Comparison of ENCODE assay signal across 27 mouse cellular contexts in genomic region chr5:131981451-131981850, GRCm38 (mm10).
DNase-seq lines count a peak whose midpoint lies in the region; ATAC-seq lines count a peak whose summit lies in the region.
"Had no signal": no experiment of that assay in that cellular context is flagged by ENCODE, and none has a peak within 500 bp of the region (broad histone marks: within the 10 kb centered on the region; RNA-seq: fewer than 3 reads in every experiment).

No protein-coding gene starts in this region.

- no peaks in the 10 kb centered on the region for H3K36me3 ChIP-seq in embryonic facial prominence, embryonic 14.5 days (ENCODE audit: control insufficient read depth, insufficient read depth, low read length)
- H3K36me3 ChIP-seq in embryonic facial prominence, embryonic 10.5 days (replicated peaks): no peaks in the 10 kb centered on the region
- H3K36me3 ChIP-seq: embryonic facial prominence, embryonic 12.5 days; heart, embryonic 12.5 days; heart, embryonic 15.5 days; hindbrain, embryonic 10.5 days; hindbrain, embryonic 13.5 days; intestine, embryonic 15.5 days had no signal

- H3K4me1 ChIP-seq in embryonic facial prominence, embryonic 14.5 days (ENCODE audit: control insufficient read depth, insufficient read depth, low read length): peaks cover 4% of the 10 kb centered on the region; the same call in 1 of the 2 replicates
- H3K4me1 ChIP-seq in embryonic facial prominence, embryonic 10.5 days: peaks cover 11% of the 10 kb centered on the region
- H3K4me1 ChIP-seq: embryonic facial prominence, embryonic 12.5 days; heart, embryonic 12.5 days; heart, embryonic 15.5 days; intestine, embryonic 15.5 days had no signal

- peak; percentile 44 for DNase-seq in embryonic facial prominence, embryonic 14.5 days (ENCODE audit: low spot score)
- DNase-seq in embryonic facial prominence, embryonic 10.5 days (ENCODE audit: low spot score): no peak
- no peak for DNase-seq in frontal cortex, postnatal 14 days (ENCODE audit: low spot score in 2 of 2)
- peak; percentile 12 to 37 for DNase-seq in left cerebral cortex, postnatal 14 days (ENCODE audit: low spot score in 2 of 2)
- no peak for DNase-seq in left cerebral cortex, postnatal 10 days (ENCODE audit: extremely low spot score in 1 of 2, low spot score in 2 of 2)
- DNase-seq in right cerebral cortex, adult 2 months (ENCODE audit: low spot score in 2 of 2): peak; percentile 29
- no peak for DNase-seq in right cerebral cortex, postnatal 36 days (ENCODE audit: low spot score in 2 of 2)
- DNase-seq: adrenal gland, postnatal 10 days; adrenal gland, postnatal 36 days; cerebellum, adult 11-12 months; cerebellum, adult 8-10 months; cerebellum, postnatal 10 days; cerebellum, postnatal 36 days; gastrocnemius, postnatal 25 days; heart, adult 18-20 months; heart, postnatal 36 days had no signal

- no peak for ATAC-seq in embryonic facial prominence, embryonic 14.5 days (ENCODE audit: low read depth)
- ATAC-seq in frontal cortex, adult (ENCODE audit: low TSS enrichment): peak; percentile 70; the same call in 1 of the 2 replicates
- ATAC-seq: activated CD4-positive, CD25-positive, alpha-beta regulatory T cell, adult 4 months; forebrain, embryonic 13.5 days; hindbrain, embryonic 16.5 days; intestine, embryonic 15.5 days had no signal

- no peak overlapping the region for H3K4me3 ChIP-seq in embryonic facial prominence, embryonic 14.5 days (ENCODE audit: low read depth, low read length)
- no peak overlapping the region for H3K4me3 ChIP-seq in embryonic facial prominence, embryonic 10.5 days
- H3K4me3 ChIP-seq: embryonic facial prominence, embryonic 12.5 days; erythroblast, embryonic 14.5 days; forebrain, embryonic 13.5 days; heart, embryonic 12.5 days; heart, embryonic 15.5 days; hindbrain, embryonic 10.5 days; hindbrain, embryonic 13.5 days; intestine, embryonic 15.5 days had no signal

- no peak overlapping the region for H3K27ac ChIP-seq in embryonic facial prominence, embryonic 14.5 days (replicated peaks; ENCODE audit: low read depth, low read length)
- H3K27ac ChIP-seq in embryonic facial prominence, embryonic 10.5 days (replicated peaks): no peak overlapping the region
- H3K27ac ChIP-seq: embryonic facial prominence, embryonic 12.5 days; forebrain, embryonic 13.5 days; heart, embryonic 15.5 days; hindbrain, embryonic 10.5 days; hindbrain, embryonic 13.5 days; intestine, embryonic 15.5 days had no signal

- WGBS in embryonic facial prominence, embryonic 14.5 days: 63% methylated on average over 3 of the region's 3 CpGs
- WGBS in embryonic facial prominence, embryonic 10.5 days: 72% methylated on average over 3 of the region's 3 CpGs

- intact Hi-C loops in left cerebral cortex, postnatal 14 days (cut with DNase I): no loop called here
- intact Hi-C loops in left cerebral cortex, postnatal 10 days (cut with DNase I): no loop called here

- no peaks in the 10 kb centered on the region for H3K9me3 ChIP-seq in embryonic facial prominence, embryonic 14.5 days (ENCODE audit: control insufficient read depth, low read length)
- H3K9me3 ChIP-seq in embryonic facial prominence, embryonic 10.5 days: no peaks in the 10 kb centered on the region
- H3K9me3 ChIP-seq: embryonic facial prominence, embryonic 12.5 days; forebrain, embryonic 13.5 days; heart, embryonic 12.5 days; heart, embryonic 15.5 days; hindbrain, embryonic 10.5 days; hindbrain, embryonic 13.5 days; intestine, embryonic 15.5 days had no signal

- H3K27me3 ChIP-seq in embryonic facial prominence, embryonic 14.5 days (replicated peaks; ENCODE audit: control insufficient read depth, insufficient read depth, low read length): no peaks in the 10 kb centered on the region
- no peaks in the 10 kb centered on the region; the same call in 1 of the 2 replicates for H3K27me3 ChIP-seq in embryonic facial prominence, embryonic 10.5 days (replicated peaks; ENCODE audit: low read depth, poor library complexity, severe bottlenecking)
- H3K27me3 ChIP-seq: embryonic facial prominence, embryonic 12.5 days; forebrain, embryonic 13.5 days; heart, embryonic 12.5 days; heart, embryonic 15.5 days; hindbrain, embryonic 13.5 days; intestine, embryonic 15.5 days had no signal

- no peak overlapping the region for H3K9ac ChIP-seq in embryonic facial prominence, embryonic 14.5 days (ENCODE audit: low read depth, low read length)
- H3K9ac ChIP-seq: embryonic facial prominence, embryonic 12.5 days; forebrain, embryonic 13.5 days; heart, embryonic 12.5 days; heart, embryonic 15.5 days; hindbrain, embryonic 13.5 days; intestine, embryonic 15.5 days had no signal

- H3K4me2 ChIP-seq in embryonic facial prominence, embryonic 14.5 days (ENCODE audit: low read depth, low read length): no peak overlapping the region
- H3K4me2 ChIP-seq: embryonic facial prominence, embryonic 12.5 days; forebrain, embryonic 13.5 days; heart, embryonic 12.5 days; heart, embryonic 15.5 days; hindbrain, embryonic 13.5 days; intestine, embryonic 15.5 days had no signal

Comparison
In these comparisons a context has a peak if more than half of its experiments do, and no peak if none do; other contexts are left out.
1. DNase-seq: peak in embryonic facial prominence, embryonic 14.5 days (single experiment), left cerebral cortex, postnatal 14 days (2 of 2) and right cerebral cortex, adult 2 months (2 of 2); none in embryonic facial prominence, embryonic 10.5 days (single experiment), frontal cortex, postnatal 14 days (0 of 2), left cerebral cortex, postnatal 10 days (0 of 2) and right cerebral cortex, postnatal 36 days (0 of 2).